Mouse (Mus musculus): ENCODE data around the gene Map4k5. TPM values are rescaled to one million over a fixed set of nuclear protein-coding genes. Genes with fewer than 3 reads are reported as not detected.

Map4k5 gene
- polyA plus RNA-seq, 1 experiment from 2014 or later: 23.2 TPM

GRCm38 (mm10) chr12:69879739-69880138 lies 13.3 kb downstream of the Map4k5 start:
- no peak overlapping the region for H3K27ac ChIP-seq
- 22% methylated on average over 6 of the region's 6 CpGs for WGBS
- no peaks in the 10 kb centered on the region for H3K9me3 ChIP-seq

GRCm38 (mm10) chr12:69879172-69879665 lies 13.8 kb downstream of the Map4k5 start:
- Histone ChIP-seq H3K27ac (0 out of 2 replicates have a peak overlapping the region, but pooled peaks have one; percentile 45), H3K36me3 (peaks cover 4% of the 10 kb centered on the region; the same call in 1 of the 2 replicates), H3K4me1 (replicated peaks) (peaks cover 32% of the 10 kb centered on the region), H3K27me3 (ENCODE audit: insufficient read depth, poor library complexity, severe bottlenecking) (no peaks in the 10 kb centered on the region), H3K4me3 (no peak overlapping the region), H3K9me3 (no peaks in the 10 kb centered on the region)
- peak; percentile 17 for DNase-seq (ENCODE audit: low spot score)
- 15% methylated on average over 4 of the region's 4 CpGs for WGBS

More at GRCm38 (mm10) chr12:69879739-69880138, 13.3 kb downstream of the Map4k5 start:
- DNase-seq (ENCODE audit: low spot score): no peak
- H3K4me1 ChIP-seq (replicated peaks): peaks cover 32% of the 10 kb centered on the region
- no peak overlapping the region for H3K4me3 ChIP-seq
- peaks cover 9% of the 10 kb centered on the region; the same call in 1 of the 2 replicates for H3K36me3 ChIP-seq
- H3K27me3 ChIP-seq (ENCODE audit: insufficient read depth, poor library complexity, severe bottlenecking): no peaks in the 10 kb centered on the region

- Histone ChIP-seq H3K4me3 (no peak overlapping the region), H3K36me3 (no peaks in the 10 kb centered on the region), H3K4me1 (replicated peaks) (peaks cover 32% of the 10 kb centered on the region), H3K27me3 (ENCODE audit: insufficient read depth, poor library complexity, severe bottlenecking) (no peaks in the 10 kb centered on the region), H3K27ac (no peak overlapping the region), H3K9me3 (no peaks in the 10 kb centered on the region)
- WGBS: 93% methylated on average over 9 of the region's 9 CpGs
- no peak for DNase-seq (ENCODE audit: low spot score)
Observed at GRCm38 (mm10) chr12:69877842-69878363, 15.1 kb downstream of the Map4k5 start.

- Histone ChIP-seq H3K27me3 (ENCODE audit: insufficient read depth, poor library complexity, severe bottlenecking) (no peaks in the 10 kb centered on the region), H3K4me1 (replicated peaks) (no peaks in the 10 kb centered on the region), H3K36me3 (peaks cover 21% of the 10 kb centered on the region), H3K27ac (no peak overlapping the region), H3K9me3 (no peaks in the 10 kb centered on the region), H3K4me3 (no peak overlapping the region)
- WGBS: 92% methylated on average over 5 of the region's 5 CpGs
- DNase-seq (ENCODE audit: low spot score): no peak
Observed at GRCm38 (mm10) chr12:69871632-69872031, 21.4 kb downstream of the Map4k5 start.

GRCm38 (mm10) chr12:69867338-69867737 lies 25.7 kb downstream of the Map4k5 start:
- Histone ChIP-seq H3K4me1 (replicated peaks) (no peaks in the 10 kb centered on the region), H3K9me3 (no peaks in the 10 kb centered on the region), H3K27ac (no peak overlapping the region), H3K27me3 (ENCODE audit: insufficient read depth, poor library complexity, severe bottlenecking) (no peaks in the 10 kb centered on the region), H3K4me3 (no peak overlapping the region), H3K36me3 (peaks cover 41% of the 10 kb centered on the region)
- DNase-seq (ENCODE audit: low spot score): no peak
- WGBS: 90% methylated on average over 5 of the region's 5 CpGs

- Histone ChIP-seq H3K4me3 (no peak overlapping the region), H3K27ac (no peak overlapping the region), H3K9me3 (no peaks in the 10 kb centered on the region), H3K36me3 (peaks cover 20% of the 10 kb centered on the region), H3K4me1 (replicated peaks) (no peaks in the 10 kb centered on the region), H3K27me3 (ENCODE audit: insufficient read depth, poor library complexity, severe bottlenecking) (no peaks in the 10 kb centered on the region)
- DNase-seq (ENCODE audit: low spot score): no peak
- 72% methylated on average over 4 of the region's 4 CpGs for WGBS
Observed at GRCm38 (mm10) chr12:69864164-69864692, 28.8 kb downstream of the Map4k5 start.

GRCm38 (mm10) chr12:69863505-69863904 lies 29.5 kb downstream of the Map4k5 start:
- Histone ChIP-seq H3K4me1 (replicated peaks) (no peaks in the 10 kb centered on the region), H3K36me3 (peaks cover 20% of the 10 kb centered on the region), H3K27ac (no peak overlapping the region), H3K4me3 (no peak overlapping the region), H3K9me3 (no peaks in the 10 kb centered on the region), H3K27me3 (ENCODE audit: insufficient read depth, poor library complexity, severe bottlenecking) (no peaks in the 10 kb centered on the region)
- WGBS: 94% methylated on average over 5 of the region's 5 CpGs
- DNase-seq (ENCODE audit: low spot score): no peak

GRCm38 (mm10) chr12:69858847-69859246 lies 34.2 kb downstream of the Map4k5 start:
- no peak overlapping the region for H3K27ac ChIP-seq
- H3K4me3 ChIP-seq: no peak overlapping the region
- no peaks in the 10 kb centered on the region for H3K4me1 ChIP-seq (replicated peaks)
- H3K36me3 ChIP-seq: peaks cover 25% of the 10 kb centered on the region
- H3K9me3 ChIP-seq: no peaks in the 10 kb centered on the region
- no peak for DNase-seq (ENCODE audit: low spot score)
- WGBS: 91% methylated on average over 4 of the region's 4 CpGs
- no peaks in the 10 kb centered on the region for H3K27me3 ChIP-seq (ENCODE audit: insufficient read depth, poor library complexity, severe bottlenecking)

GRCm38 (mm10) chr12:69857597-69857996 lies 35.4 kb downstream of the Map4k5 start:
- no peak for DNase-seq (ENCODE audit: low spot score)
- Histone ChIP-seq H3K27me3 (ENCODE audit: insufficient read depth, poor library complexity, severe bottlenecking) (no peaks in the 10 kb centered on the region), H3K4me1 (replicated peaks) (no peaks in the 10 kb centered on the region)

GRCm38 (mm10) chr12:69856398-69856797 lies 36.6 kb downstream of the Map4k5 start:
- Histone ChIP-seq H3K36me3 (peaks cover 34% of the 10 kb centered on the region), H3K27ac (no peak overlapping the region), H3K4me3 (no peak overlapping the region), H3K4me1 (replicated peaks) (no peaks in the 10 kb centered on the region), H3K27me3 (ENCODE audit: insufficient read depth, poor library complexity, severe bottlenecking) (no peaks in the 10 kb centered on the region), H3K9me3 (no peaks in the 10 kb centered on the region)
- 95% methylated on average over 10 of the region's 10 CpGs for WGBS
- no peak for DNase-seq (ENCODE audit: low spot score)

More at GRCm38 (mm10) chr12:69857597-69857996, 35.4 kb downstream of the Map4k5 start:
- no peak overlapping the region for H3K4me3 ChIP-seq
- H3K36me3 ChIP-seq: peaks cover 23% of the 10 kb centered on the region
- H3K27ac ChIP-seq: no peak overlapping the region
- WGBS: 93% methylated on average over 2 of the region's 2 CpGs
- no peaks in the 10 kb centered on the region for H3K9me3 ChIP-seq

- H3K4me1 ChIP-seq (replicated peaks): no peaks in the 10 kb centered on the region
- WGBS: 95% methylated on average over 12 of the region's 12 CpGs
- peaks cover 34% of the 10 kb centered on the region for H3K36me3 ChIP-seq
- H3K4me3 ChIP-seq: no peak overlapping the region
- H3K27me3 ChIP-seq (ENCODE audit: insufficient read depth, poor library complexity, severe bottlenecking): no peaks in the 10 kb centered on the region
- H3K9me3 ChIP-seq: no peaks in the 10 kb centered on the region
- DNase-seq (ENCODE audit: low spot score): no peak
- H3K27ac ChIP-seq: no peak overlapping the region
Observed at GRCm38 (mm10) chr12:69855641-69856300, 37.2 kb downstream of the Map4k5 start.

GRCm38 (mm10) chr12:69853942-69854341 lies 39.1 kb downstream of the Map4k5 start:
- Histone ChIP-seq H3K27me3 (ENCODE audit: insufficient read depth, poor library complexity, severe bottlenecking) (no peaks in the 10 kb centered on the region), H3K36me3 (peaks cover 46% of the 10 kb centered on the region), H3K9me3 (no peaks in the 10 kb centered on the region), H3K27ac (no peak overlapping the region), H3K4me1 (replicated peaks) (no peaks in the 10 kb centered on the region), H3K4me3 (no peak overlapping the region)
- no peak for DNase-seq (ENCODE audit: low spot score)
- 93% methylated on average over 2 of the region's 2 CpGs for WGBS

- Histone ChIP-seq H3K4me1 (replicated peaks) (no peaks in the 10 kb centered on the region), H3K9me3 (no peaks in the 10 kb centered on the region), H3K27me3 (ENCODE audit: insufficient read depth, poor library complexity, severe bottlenecking) (no peaks in the 10 kb centered on the region), H3K4me3 (no peak overlapping the region), H3K36me3 (peaks cover 50% of the 10 kb centered on the region), H3K27ac (no peak overlapping the region)
- DNase-seq (ENCODE audit: low spot score): no peak
- 90% methylated on average over 11 of the region's 11 CpGs for WGBS
Observed at GRCm38 (mm10) chr12:69853387-69853786, 39.6 kb downstream of the Map4k5 start.

Data from hindbrain, embryonic 10.5 days (tissue).